Mouse (Mus musculus): ENCODE results near the gene Chtop. TPM values are rescaled to one million over a fixed set of nuclear protein-coding genes. Genes with fewer than 3 reads are reported as not detected.

Gene Chtop
- 100 to 1,000 TPM; 126 to 128 TPM for total RNA-seq (2021)

DNA sequence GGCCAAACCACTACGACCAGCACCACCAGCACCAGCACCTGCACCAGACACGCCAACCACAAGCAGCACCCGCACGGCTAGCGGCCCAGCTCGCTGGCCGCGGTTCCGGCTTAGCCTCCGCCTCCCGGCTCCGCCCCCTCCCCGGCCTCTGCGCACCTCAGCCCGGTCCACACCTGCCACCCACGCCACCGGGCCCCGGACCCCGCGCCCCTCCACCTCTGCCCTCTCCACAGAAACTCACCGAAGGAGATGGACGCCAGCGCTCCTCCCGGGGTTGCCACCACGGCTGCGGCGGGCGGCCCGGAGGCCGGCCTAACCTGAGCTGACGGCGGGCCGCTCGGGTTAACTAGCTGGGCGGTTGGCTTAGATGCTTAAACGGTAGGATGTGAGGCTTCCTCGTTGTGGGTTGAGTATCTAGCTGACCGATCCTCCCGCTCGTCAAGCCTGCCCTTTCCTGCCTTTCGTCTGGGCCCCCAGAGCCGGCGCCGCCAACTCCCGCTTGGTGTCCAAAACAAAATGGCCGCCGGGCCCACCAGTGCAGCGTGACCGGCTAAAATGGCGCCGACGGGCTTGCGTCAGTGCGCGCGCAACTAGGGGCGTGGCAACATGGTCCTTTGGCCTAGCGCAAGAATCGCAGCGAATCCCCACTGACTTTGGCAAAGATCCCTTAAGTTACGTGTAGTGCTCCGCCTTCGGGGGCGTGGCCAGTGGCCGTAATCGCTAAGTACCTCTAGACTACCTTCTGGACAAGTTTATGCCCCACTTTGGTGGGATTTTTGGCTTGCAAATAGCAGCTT lies at the start of gene Chtop:
Gene Chtop (minus strand): TSS at position 549 of the 797 bp plus-strand sequence.
- intact Hi-C loops (cut with DNase I), result no loop called here
- DNase-seq, result peak; percentile 100

DNA sequence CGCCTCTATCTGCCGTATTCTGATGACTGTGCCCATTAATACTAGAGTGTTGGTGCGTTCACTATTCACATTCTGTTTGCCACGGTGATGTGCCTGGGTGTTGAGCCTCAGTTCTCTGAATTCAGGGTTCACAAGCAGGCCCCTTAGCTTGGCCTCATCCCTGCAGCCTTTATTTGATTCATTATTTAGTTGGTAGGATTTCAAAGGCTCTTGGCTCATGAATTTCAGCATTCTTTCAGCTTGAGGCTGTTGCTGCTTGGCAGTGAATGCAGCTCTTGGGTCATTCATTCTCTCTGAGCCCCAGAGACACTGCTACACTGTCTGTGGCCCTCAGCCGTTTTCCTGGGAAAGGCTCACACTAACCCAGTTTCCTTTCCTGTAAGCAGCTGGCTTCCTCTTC lies 46.7 kb upstream of the Chtop start:
- intact Hi-C loops (cut with DNase I), result no loop called here
- peak; percentile 53 to 59 for DNase-seq

DNA sequence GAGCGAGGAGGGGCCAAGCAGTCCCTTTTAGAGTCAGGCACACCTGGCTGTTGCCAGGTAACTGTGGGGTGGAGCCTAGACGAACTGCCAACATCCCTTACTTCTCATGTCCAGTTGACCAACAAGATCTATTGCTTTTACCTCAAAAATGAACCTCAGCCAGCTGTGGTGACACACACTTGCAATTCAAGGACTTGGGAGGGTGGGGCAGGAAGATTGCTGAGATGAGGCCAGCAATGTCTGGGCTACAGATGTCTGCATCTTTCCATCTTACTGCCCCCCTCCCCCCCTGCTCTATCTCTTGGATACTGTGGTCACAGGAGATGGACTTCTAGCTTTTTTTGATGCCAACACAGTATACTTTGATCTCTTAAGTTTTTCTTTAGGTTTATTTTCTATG lies 42.9 kb upstream of the Chtop start:
- intact Hi-C loops (cut with DNase I), result no loop called here
- no peak for DNase-seq

DNA sequence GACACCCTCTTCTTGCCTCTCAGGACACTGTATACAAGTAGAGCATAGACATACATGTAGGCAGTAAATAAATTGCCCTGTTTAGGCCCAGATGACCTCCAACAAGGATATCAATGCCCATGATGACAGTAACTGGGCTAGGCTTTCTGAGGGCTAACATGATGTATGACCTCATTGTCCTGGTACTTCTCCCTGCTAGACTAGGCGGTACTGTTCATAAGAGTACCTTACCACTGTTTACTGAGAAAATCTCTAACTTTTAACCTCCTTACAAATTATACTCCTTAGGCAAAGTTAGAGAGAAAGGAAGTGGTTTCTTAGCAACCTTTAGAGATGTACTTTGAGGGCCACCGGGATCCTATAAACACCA lies 41.1 kb upstream of the Chtop start:
- no peak for DNase-seq
- intact Hi-C loops (cut with DNase I), result no loop called here

DNA sequence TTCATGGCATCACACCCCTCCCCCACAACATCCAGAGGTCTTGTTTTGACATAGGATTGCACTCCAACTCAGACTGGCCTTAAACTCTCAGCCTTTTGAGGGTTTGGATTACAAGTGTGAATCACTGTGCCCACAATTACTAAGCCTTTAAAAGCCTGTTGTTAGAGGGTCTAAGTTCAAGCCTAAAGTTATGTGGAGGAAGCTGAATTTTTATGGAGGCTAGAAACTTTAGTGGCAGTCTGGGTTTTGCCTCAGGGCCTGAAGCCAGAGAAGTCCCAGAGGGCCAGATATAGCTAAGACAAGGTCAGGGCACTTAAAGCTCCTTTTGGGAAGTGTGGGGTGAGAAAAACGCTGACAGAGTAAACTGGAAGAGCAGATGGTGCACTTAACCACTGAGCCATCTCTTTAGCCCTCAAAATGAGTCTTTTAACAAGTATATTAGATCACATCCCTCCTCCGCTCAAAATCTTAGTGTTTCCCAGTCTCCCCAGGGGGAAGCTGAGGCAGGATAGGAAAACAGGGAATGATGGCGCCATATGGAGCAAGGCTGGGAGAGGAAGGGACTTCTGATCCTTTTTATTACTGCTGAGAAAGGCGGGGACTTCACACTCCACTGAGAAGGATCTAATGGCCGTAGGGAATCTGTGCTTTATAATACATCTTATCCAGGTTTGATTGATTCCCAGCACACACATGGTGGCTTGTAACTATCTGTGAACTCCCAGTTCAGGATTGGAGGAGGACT lies 40.5 kb upstream of the Chtop start:
- peak; percentile 53 to 54 for DNase-seq
- intact Hi-C loops (cut with DNase I), result no loop called here

DNA sequence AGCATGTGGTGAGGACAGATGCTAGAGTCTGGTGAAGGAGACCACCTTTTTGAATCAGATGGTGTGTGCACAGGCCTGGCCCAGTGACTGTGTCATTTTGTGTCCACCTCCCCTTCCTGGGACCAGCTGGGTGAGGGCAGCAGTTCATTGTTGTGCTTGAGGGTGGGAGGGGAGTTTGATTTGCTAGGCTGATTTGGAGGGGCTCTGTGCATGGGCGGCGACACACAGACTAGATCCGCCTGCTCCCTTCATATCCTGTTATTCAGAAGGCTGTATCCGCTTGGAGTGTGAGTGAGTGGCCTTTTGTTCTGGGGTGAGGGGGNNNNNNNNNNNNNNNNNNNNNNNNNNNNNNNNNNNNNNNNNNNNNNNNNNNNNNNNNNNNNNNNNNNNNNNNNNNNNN lies 31.6 kb upstream of the Chtop start:
- peak; percentile 41 to 60 for DNase-seq
- intact Hi-C loops (cut with DNase I), result loop anchor here (5.0 kb wide), 2 partner anchors 41 to 76 kb away; no protein-coding TSS in a partner anchor

DNA sequence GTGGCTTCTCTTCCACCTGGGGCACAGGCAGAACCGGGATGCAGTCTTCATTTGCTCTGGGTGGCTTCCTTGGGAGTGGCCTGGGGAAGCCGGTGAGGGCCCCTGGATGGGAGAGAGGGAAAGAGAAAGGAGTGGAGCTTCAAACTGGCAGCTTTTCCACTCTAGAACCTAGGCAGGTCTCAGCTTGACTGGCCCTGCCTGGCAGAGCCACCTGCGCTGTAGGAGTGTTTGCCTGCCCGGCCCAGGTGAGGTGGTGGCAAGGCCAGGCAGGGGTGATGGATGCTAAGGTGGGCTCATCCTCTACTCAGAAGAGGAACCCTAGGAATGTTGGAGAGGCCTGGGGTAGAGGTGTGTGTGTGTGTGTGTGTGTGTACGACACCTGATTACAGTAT lies 28.6 kb upstream of the Chtop start:
- intact Hi-C loops (cut with DNase I), result no loop called here
- no peak for DNase-seq

DNA sequence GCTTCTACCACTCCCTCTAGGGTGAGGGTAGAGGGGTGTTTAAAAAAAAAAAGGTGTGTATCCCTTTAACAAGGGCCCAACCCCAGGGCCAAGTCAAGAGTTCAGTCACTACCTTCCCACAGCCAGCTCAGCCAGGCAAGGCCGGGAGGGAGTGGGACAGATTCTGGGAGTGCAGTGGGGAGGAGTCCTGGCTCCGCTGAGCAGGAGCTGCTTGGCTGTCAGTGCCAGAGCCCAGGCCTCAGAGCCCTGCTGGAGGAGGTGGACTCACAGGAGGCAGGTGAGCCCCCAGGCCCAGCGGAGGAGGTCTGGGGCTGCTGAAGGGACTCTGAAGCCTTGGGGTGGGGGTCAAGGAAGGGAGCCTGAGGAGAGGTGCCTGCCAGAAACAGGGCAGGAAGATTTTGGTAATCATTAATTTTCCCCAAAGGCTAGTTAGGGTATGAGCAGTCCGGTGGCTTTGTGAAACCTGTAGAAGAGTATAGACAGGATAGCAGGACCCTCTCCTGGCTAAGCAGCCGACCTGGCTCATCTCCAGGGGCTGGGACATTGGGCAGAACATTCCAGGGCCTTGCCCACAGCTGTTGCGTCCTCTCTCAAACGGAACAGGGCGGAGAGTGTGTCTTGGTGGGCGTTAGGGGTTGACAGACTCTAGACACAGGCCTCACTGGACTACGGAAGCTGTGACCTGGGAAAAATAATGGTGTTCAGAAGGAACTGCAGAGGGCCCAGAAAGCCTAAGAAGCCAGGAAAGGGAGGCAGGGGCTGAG lies 28.0 kb upstream of the Chtop start, which contains the start of gene S100a16:
Gene S100a16 (plus strand): TSS at position 114 of the 764 bp plus-strand sequence.
- DNase-seq, result peak; percentile 87
- intact Hi-C loops (cut with DNase I), result no loop called here

DNA sequence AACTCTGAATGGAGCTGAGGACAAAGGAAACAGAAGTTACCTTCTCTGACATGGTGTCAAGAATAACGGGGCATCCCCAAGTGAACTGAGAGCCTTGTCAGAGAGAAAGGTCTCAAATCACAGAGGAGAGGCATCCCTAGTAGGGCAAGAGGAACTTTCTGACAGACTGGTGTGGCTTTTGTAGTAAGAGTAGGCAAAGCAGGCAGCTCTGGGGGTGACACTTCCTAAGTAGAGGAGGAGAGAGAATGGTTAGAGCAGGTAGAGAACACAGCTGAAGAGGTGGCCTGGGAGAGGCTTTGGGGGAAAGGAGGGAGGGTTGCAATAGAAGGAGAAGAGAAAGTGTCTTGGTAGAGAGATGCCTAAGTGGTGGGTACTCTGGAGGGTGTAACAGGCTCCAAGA lies 26.1 kb upstream of the Chtop start:
- DNase-seq, result no peak
- intact Hi-C loops (cut with DNase I), result no loop called here

DNA sequence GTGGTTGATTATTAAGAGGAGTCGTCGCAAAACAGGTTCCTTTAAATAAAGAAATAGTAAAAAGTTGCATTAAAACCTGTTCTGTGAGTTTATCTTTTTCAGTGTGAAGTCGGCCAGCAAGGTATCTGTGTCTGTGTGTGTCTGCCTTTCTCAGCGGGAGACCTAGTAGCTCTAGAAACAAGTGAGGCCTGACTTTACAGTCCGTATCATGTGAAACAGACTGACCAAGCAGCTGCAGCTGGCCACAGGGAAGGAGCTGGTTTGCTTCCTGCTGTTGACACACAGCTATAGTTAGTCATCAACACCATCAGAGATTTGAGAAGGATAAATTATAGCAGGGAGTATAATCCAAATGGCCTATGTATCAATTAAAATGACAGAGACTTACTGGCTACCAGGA lies 22.4 kb upstream of the Chtop start:
- DNase-seq, result no peak
- intact Hi-C loops (cut with DNase I), result no loop called here

DNA sequence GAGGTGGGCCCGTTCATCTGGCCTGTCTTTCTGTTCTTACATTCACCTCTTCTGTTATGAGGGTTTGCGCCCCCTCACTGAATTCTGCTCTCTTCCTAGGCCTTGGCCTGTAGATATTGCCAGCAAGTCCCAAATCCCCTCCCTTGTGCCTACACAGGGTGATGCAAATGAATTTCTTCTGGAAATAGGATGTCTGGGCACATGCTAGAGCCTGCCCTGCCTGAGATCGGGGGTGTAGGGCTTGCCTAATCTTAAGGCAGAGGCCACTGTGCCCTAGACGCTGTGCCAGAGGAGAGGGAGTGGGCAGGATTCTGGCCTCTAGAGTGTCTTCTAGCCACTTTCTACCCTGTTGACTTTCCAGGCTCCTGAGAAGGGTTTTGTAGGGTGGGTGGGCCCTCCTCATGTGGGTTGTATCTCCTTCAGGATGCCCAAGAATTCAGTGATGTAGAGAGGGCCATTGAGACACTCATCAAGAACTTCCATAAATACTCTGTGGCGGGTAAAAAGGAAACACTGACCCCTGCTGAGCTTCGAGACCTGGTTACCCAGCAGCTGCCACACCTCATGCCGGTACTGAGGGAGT lies 18.1 kb upstream of the Chtop start:
- intact Hi-C loops (cut with DNase I), result no loop called here
- DNase-seq, result no peak

DNA sequence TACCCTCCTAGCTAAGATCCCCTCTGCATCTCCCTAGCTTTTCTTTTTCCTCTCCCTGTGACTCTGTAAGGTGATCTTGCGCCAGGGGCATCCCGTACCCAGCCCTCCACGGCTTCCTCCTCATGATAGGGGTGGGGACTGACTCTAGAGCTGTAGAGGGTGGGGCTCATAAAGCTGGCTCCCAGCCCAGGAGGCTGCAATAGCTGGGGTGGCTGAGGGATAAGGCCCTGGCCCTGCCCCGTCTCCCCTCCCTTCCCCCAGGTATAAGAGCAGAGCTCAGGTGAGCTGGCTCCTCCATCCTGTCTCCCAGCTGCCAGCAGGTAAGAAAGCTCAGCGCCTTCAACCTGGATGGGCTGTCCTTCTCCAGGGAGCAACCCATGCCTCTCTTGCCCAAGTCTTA lies 17.3 kb upstream of the Chtop start, which contains the start of gene S100a14:
Gene S100a14 (plus strand): TSS at position 277 of the 400 bp plus-strand sequence.
- intact Hi-C loops (cut with DNase I), result no loop called here

DNA sequence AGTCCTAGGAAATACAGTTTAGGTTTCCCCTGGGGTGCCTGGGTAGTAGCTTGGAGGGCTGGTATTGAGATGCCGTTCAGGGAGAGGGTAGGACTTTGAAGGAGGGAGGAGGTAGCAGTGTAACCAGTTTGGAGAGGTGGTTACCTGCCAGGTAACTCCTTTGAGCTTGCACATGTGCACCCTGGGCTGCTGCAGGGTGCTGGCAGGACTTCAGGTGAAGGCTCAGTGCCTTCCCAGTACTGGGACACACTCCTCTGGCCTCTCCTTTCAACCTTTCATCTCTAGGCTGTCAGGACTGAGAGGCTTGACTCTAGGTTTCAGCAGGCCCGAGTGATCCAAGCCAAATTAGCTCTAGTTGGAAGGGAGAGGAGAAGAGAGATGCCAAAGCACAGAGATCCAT lies 16.8 kb upstream of the Chtop start:
- no peak for DNase-seq
- intact Hi-C loops (cut with DNase I), result no loop called here

More for the DNA sequence above, 17.3 kb upstream of the Chtop start, which contains the start of gene S100a14:
- no peak for DNase-seq

DNA sequence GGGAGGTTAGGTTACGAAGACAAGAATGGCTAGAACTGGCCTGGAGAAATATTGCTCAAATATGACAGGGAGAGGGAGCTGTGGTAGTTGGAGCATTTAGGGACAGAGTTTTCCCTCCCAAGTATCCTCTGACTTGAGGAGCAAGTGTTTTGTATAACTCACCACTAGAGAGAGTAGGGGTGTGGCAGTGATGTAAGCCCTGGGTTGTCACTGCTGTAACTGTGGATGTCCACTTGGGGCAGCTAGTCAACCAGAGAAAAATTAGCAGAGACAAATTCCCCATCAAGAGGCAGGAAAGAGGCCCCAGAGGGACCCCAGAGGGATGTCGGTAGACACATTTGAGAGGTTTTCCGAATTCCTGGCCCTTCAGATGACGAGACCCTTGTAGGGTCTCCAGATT lies 16.1 kb upstream of the Chtop start:
- intact Hi-C loops (cut with DNase I), result loop anchor here (1.0 to 2.0 kb wide), 2 partner anchors 49 to 90 kb away; no protein-coding TSS in a partner anchor

DNA sequence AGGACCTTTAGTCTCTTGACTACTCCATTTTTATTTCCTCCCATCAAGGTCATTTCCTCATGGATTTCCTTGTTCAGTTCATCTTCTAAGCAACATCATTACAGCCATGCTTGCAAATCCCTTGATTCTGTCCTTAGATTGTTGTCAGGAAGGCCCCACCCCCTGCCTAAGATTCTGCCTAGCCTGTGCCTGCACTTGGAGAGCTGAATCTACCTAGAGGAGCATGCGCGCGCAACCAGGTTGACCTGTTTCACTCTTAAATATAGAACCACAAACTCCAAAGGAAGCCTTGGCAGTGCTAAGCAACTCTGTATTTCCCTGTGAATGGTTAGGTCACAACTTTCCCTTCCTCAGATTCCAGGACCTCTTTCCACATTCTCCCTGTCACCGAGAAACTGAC lies 8.4 kb upstream of the Chtop start:
- intact Hi-C loops (cut with DNase I), result no loop called here
- DNase-seq, result no peak

More for the DNA sequence above, 16.1 kb upstream of the Chtop start:
- DNase-seq, result peak; percentile 80

DNA sequence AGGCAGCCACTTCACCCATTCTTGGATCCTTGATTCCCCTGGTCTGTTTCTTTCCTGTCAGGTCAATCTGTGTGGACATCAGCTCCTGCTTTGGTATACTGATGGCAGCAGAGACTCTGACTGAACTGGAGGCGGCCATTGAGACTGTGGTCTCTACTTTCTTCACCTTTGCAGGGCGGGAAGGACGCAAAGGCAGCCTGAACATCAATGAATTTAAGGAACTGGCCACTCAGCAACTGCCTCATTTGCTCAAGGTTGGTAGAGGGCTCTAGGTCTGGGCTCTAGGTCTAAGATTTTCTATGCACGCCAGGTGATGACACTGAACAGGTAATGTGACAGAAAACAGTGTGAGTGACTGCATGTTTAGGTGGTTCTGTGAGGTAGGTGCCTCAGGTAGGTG lies 6.5 kb upstream of the Chtop start:
- DNase-seq, result no peak
- intact Hi-C loops (cut with DNase I), result no loop called here

DNA sequence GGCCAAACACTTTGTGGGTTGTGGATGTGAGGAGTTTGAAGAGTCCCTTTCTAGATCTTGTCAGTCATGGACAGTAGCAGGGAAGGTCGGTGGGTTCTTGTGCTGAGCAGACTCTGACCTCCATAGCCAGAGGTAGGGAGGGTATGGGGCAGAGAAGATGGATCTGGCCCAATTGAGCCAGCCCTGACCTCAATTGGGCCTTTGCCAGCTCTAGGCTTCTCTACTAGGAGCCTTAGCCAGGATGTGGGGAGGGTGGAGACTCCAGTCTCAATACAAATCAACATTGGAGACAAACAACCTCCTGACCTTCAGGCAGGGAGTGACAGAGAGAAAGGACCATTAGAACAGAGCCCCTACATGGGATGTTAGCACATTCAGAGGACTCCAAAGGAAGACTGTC lies 5.9 kb upstream of the Chtop start:
- intact Hi-C loops (cut with DNase I), result no loop called here
- peak; percentile 46 to 47 for DNase-seq

DNA sequence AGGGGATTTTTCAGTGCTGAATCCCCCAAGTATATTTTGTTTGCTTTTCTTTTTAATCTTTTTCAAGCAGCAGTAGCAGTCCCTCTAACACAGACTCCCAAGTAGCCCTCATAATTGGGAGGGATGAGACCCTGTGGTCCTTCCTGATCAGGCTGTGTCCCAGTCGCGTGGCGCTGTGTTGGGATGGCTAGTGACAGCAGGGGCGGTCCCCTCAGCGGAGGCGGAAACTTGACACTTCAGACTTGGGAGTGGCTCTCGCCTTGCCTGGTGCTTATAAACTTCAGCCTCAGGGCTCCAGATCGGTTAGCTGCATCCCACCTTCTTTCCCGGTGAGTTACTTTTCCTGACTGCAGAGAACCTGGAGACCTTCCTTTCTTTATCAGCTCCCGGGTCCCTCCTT lies 5.4 kb upstream of the Chtop start:
- peak; percentile 84 for DNase-seq
- intact Hi-C loops (cut with DNase I), result no loop called here

DNA sequence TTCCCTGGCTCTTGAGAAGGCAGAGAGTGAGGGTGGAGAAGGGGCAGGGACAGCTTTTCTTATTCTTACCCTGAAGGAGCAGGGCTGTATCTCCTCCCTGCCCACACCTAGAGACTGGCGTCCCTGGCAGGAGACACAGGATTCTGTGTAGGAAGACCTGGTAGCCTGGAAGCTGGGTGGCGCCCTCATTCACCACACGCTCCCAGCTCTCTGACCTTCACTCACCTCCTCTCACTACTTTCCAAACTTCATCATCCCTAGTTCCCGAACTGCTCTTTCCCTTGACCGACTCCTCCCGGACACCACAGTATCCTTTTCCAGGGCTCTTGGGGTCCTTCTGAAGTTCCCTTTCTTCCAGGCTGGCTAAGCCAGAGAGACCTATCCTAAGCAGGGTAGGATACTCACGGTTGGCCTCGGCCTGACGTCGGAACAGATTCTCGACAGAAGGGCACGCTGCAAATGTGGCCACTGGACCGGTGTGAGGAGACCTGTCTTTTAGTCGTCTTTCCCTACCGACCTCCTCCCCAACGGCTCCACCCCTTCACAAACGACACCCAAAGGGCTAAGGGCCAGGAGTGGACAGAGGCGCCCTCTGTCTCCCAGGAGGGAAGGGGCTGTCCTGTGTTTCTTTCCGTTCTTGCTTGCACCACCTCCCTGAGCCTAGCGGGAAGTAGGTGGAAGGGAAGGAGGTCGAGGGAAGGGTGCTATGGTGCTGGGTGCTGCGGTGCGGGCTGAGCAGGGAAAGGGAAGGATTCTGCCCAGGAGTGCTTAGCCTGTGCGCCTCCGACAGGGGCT lies 4.7 kb upstream of the Chtop start, which contains the start of the genes S100a1 and S100a13:
Gene S100a1 (minus strand): TSS at position 597 of the 795 bp plus-strand sequence.
Gene S100a13 (plus strand): TSS at position 640 of the 795 bp plus-strand sequence.
- intact Hi-C loops (cut with DNase I), result no loop called here
- DNase-seq, result peak; percentile 83 to 87

Measured in heart, postnatal 10 days (tissue).